Mouse (Mus musculus) CH12.LX (cell line): ENCODE measurements around the gene Slc15a1. TPM values are rescaled to one million over a fixed set of nuclear protein-coding genes. Genes with fewer than 3 reads are reported as not detected.

Experiments used
- DNase-seq: peaks from one replicate; pipeline ENCODE4 v3.0.0-alpha.2; 2013; ENCODE audit errors: extremely low read depth
- H3K27ac ChIP-seq: 2 replicates; pipeline ENCODE4 v1.5.1; 2012; ENCODE audit warnings: low read depth, mild to moderate bottlenecking, control low read depth, moderate library complexity; ENCODE audit not compliant: insufficient read depth
- H3K27me3 ChIP-seq: replicated peaks from 2 replicates; pipeline ENCODE3; 2012; ENCODE audit warnings: inconsistent platforms
- H3K36me3 ChIP-seq, 2 experiments: replicated peaks in 1 of 2; 2 replicates each; pipeline versions ENCODE3 to v1.6.1; 2012; ENCODE audit warnings: inconsistent platforms in 1 of 2, low read length in 1 of 2, mild to moderate bottlenecking in 1 of 2, mixed read lengths in 1 of 2, moderate library complexity in 1 of 2; ENCODE audit not compliant: control insufficient read depth in 1 of 2, insufficient read depth in 1 of 2
- H3K4me1 ChIP-seq, 2 experiments: 2 replicates each; pipeline ENCODE4 v1.6.1; 2012; ENCODE audit warnings: inconsistent platforms in 1 of 2, moderate library complexity in 1 of 2; ENCODE audit not compliant: insufficient read depth in 2 of 2, control insufficient read depth in 1 of 2
- H3K4me2 ChIP-seq: 2 replicates; pipeline ENCODE4 v1.6.1; 2012; ENCODE audit warnings: low read depth, mild to moderate bottlenecking, control low read depth; ENCODE audit not compliant: poor library complexity, insufficient read depth, severe bottlenecking
- H3K4me3 ChIP-seq, 3 experiments: fragments of 150-350 bp in 1 of 3; sonication (generic) in 1 of 3; replicated peaks in 1 of 3; 2 replicates each; pipeline versions ENCODE3 to v1.5.1; 2011 to 2012; ENCODE audit warnings: low read depth in 2 of 3, low read length in 2 of 3, mild to moderate bottlenecking in 2 of 3, moderate library complexity in 2 of 3, control low read depth in 1 of 3, improper control_type of control experiment in 1 of 3, inconsistent platforms in 1 of 3, mixed read lengths in 1 of 3; ENCODE audit not compliant: poor library complexity in 1 of 3
- H3K79me2 ChIP-seq: replicated peaks from 2 replicates; pipeline ENCODE4 v1.6.1; 2012; ENCODE audit warnings: mild to moderate bottlenecking, moderate library complexity; ENCODE audit not compliant: control insufficient read depth, poor library complexity, insufficient read depth, severe bottlenecking; ENCODE audit errors: extremely low read depth
- H3K9ac ChIP-seq: 2 replicates; pipeline ENCODE4 v1.6.1; 2012; ENCODE audit warnings: low read depth, mild to moderate bottlenecking, control low read depth, moderate library complexity; ENCODE audit not compliant: insufficient read depth
- H3K9me3 ChIP-seq: replicated peaks from 2 replicates; pipeline ENCODE3; 2012; ENCODE audit warnings: low read length, inconsistent platforms, mixed read lengths
- CHD1 ChIP-seq: IDR thresholded peaks from 2 replicates; pipeline ENCODE4 v1.6.1; 2012; ENCODE audit warnings: low read depth, low read length, improper control_type of control experiment, inconsistent platforms
- CHD2 ChIP-seq: IDR thresholded peaks from 2 replicates; pipeline ENCODE4 v1.6.1; 2011; ENCODE audit warnings: low read length, improper control_type of control experiment
- E2F4 ChIP-seq: IDR thresholded peaks from 2 replicates; pipeline ENCODE4 v1.6.1; 2011; ENCODE audit warnings: low read depth, low read length, improper control_type of control experiment; ENCODE audit not compliant: insufficient replicate concordance
- ELF1 ChIP-seq: IDR thresholded peaks from 2 replicates; pipeline ENCODE4 v1.6.1; 2014; ENCODE audit warnings: low read depth, mild to moderate bottlenecking, inconsistent platforms, low read length, improper control_type of control experiment
- EP300 ChIP-seq: IDR thresholded peaks from 2 replicates; pipeline ENCODE4 v1.6.1; 2011; ENCODE audit warnings: low read length, improper control_type of control experiment
- IRF4 ChIP-seq: IDR thresholded peaks from 2 replicates; pipeline ENCODE4 v1.6.1; 2014; ENCODE audit warnings: low read depth, mild to moderate bottlenecking, inconsistent platforms, low read length, improper control_type of control experiment
- JUND ChIP-seq: conservative IDR thresholded peaks from 2 replicates; pipeline ENCODE4 v1.6.1; 2011; ENCODE audit warnings: low read depth, low read length, improper control_type of control experiment
- KAT2A ChIP-seq: IDR thresholded peaks from 2 replicates; pipeline ENCODE4 v1.6.1; 2012; ENCODE audit warnings: low read length, improper control_type of control experiment, inconsistent platforms; ENCODE audit not compliant: insufficient replicate concordance
- MAFK ChIP-seq: IDR thresholded peaks from 2 replicates; pipeline ENCODE4 v1.6.1; 2011; ENCODE audit warnings: low read length, improper control_type of control experiment; ENCODE audit not compliant: insufficient replicate concordance
- MAX ChIP-seq: IDR thresholded peaks from 2 replicates; pipeline ENCODE4 v1.6.1; 2011; ENCODE audit warnings: low read length, improper control_type of control experiment
- MAZ ChIP-seq: IDR thresholded peaks from 2 replicates; pipeline ENCODE4 v1.6.1; 2012; ENCODE audit warnings: low read depth, mild to moderate bottlenecking, inconsistent platforms, low read length, improper control_type of control experiment, moderate library complexity
- MYC ChIP-seq: IDR thresholded peaks from 2 replicates; pipeline ENCODE4 v1.6.1; 2011; ENCODE audit warnings: low read depth, mild to moderate bottlenecking, improper control_type of control experiment, low read length
- NRF1 ChIP-seq: IDR thresholded peaks from 2 replicates; pipeline ENCODE4 v1.6.1; 2014; ENCODE audit warnings: low read depth, mild to moderate bottlenecking, inconsistent platforms, low read length, improper control_type of control experiment, moderate library complexity
- PAX5 ChIP-seq: IDR thresholded peaks from 2 replicates; pipeline ENCODE4 v1.6.1; 2012; ENCODE audit warnings: low read length, inconsistent platforms, mixed read lengths
- RAD21 ChIP-seq: IDR thresholded peaks from 2 replicates; pipeline ENCODE4 v1.6.1; 2011; ENCODE audit warnings: low read depth, mild to moderate bottlenecking, low read length, improper control_type of control experiment, moderate library complexity
- SIN3A ChIP-seq: IDR thresholded peaks from 2 replicates; pipeline ENCODE4 v1.6.1; 2012; ENCODE audit warnings: low read length, improper control_type of control experiment, inconsistent platforms
- SMC3 ChIP-seq: IDR thresholded peaks from 2 replicates; pipeline ENCODE4 v1.6.1; 2011; ENCODE audit warnings: low read depth, low read length, improper control_type of control experiment
- TBP ChIP-seq: conservative IDR thresholded peaks from 2 replicates; pipeline ENCODE4 v1.6.1; 2011; ENCODE audit warnings: low read depth, low read length, improper control_type of control experiment
- TCF12 ChIP-seq: IDR thresholded peaks from 2 replicates; pipeline ENCODE4 v1.6.1; 2014; ENCODE audit warnings: low read depth, mild to moderate bottlenecking, inconsistent platforms, low read length, improper control_type of control experiment
- UBTF ChIP-seq: IDR thresholded peaks from 2 replicates; pipeline ENCODE4 v1.6.1; 2012; ENCODE audit warnings: low read depth, mild to moderate bottlenecking, inconsistent platforms, low read length, improper control_type of control experiment, moderate library complexity
- USF1 ChIP-seq: IDR thresholded peaks from 2 replicates; pipeline ENCODE4 v1.6.1; 2014; ENCODE audit warnings: low read depth, mild to moderate bottlenecking, inconsistent platforms, low read length, improper control_type of control experiment
- ZNF384 ChIP-seq: IDR thresholded peaks from 2 replicates; pipeline ENCODE4 v1.6.1; 2012; ENCODE audit warnings: low read depth, low read length, improper control_type of control experiment, inconsistent platforms
- dilution Hi-C: fragments of 300-500 bp; cut with MboI; formaldehyde crosslinking; loops from 2 replicates; pipeline ENCODE4 v1.14.3; 2020; ENCODE audit warnings: low sequenced_read_pairs; ENCODE audit not compliant: extremely low pct_unique_long_range_greater_than_20kb, extremely low pct_ligation_motif_present
- in situ Hi-C: fragments of 300-500 bp; cut with MboI; formaldehyde crosslinking; loops from 3 replicates; pipeline ENCODE4 v1.14.3; 2019; ENCODE audit warnings: low sequenced_read_pairs, low pct_ligation_motif_present, low pct_unique_long_range_greater_than_20kb, mixed read lengths
- polyA plus RNA-seq: library from polyadenylated mRNA; unstranded; fragments of >175 nt; gene quantifications from 2 replicates; pipeline ENCODE4 v1.2.1, GENCODE M21; 2012; ENCODE audit warnings: low read depth; ENCODE audit not compliant: insufficient read length
- total RNA-seq, 2 experiments: library from RNA; depleted of rRNA; stranded (reverse); fragments of 300-350 nt in 1 of 2; fragments of >200 nt in 1 of 2; gene quantifications; 2 replicates each; pipeline ENCODE4 v1.2.3; 2012 to 2014

Gene Slc15a1
- total and polyA plus RNA-seq, 3 experiments = 0.04 to 0.19 TPM; not detected in 1

DNA sequence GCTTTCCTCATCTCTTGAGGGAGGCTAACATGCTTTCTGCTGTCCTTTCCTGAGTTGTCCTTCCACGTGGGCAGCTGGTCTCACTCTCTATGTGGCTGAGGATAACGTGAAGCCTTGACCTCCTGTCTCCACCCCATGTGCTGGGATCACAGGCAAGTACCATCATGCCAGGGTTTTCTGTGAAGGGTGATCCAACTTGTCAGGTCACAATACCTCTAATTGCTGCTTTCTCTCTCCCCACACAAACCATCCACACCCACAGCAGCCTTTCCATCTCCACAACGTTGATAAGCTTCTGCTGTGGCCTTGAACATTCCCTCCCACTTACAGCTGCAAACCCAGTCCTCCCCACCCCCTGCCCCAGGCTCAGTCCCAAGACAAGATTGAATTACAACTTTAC is 51.9 kb downstream of the Slc15a1 start:
- Histone ChIP-seq H3K4me3 (no peak overlapping the region), H3K4me2 (no peak overlapping the region), H3K27me3 (peaks cover 2% of the 10 kb centered on the region), H3K79me2 (no peaks in the 10 kb centered on the region), H3K9me3 (peaks cover 5% of the 10 kb centered on the region), H3K27ac (no peak overlapping the region), H3K4me1 (peaks cover 2 to 8% of the 10 kb centered on the region in 2 experiments; a peak in 1 of 4 replicates), H3K36me3 (no peaks in the 10 kb centered on the region), H3K9ac (no peak overlapping the region)
- in situ Hi-C loops (loop anchor here (5.0 to 10.0 kb wide), 3 partner anchors 181 to 618 kb away; no protein-coding TSS in a partner anchor), dilution Hi-C loops (no loop called here)
- DNase-seq = no peak
- TF ChIP-seq KAT2A (no peak), ELF1 (no peak), IRF4 (no peak), PAX5 (no peak), E2F4 (no peak), USF1 (no peak), MAZ (no peak), TBP (no peak), CHD1 (no peak), JUND (no peak), NRF1 (no peak), UBTF (no peak), SMC3 (no peak), SIN3A (no peak)

DNA sequence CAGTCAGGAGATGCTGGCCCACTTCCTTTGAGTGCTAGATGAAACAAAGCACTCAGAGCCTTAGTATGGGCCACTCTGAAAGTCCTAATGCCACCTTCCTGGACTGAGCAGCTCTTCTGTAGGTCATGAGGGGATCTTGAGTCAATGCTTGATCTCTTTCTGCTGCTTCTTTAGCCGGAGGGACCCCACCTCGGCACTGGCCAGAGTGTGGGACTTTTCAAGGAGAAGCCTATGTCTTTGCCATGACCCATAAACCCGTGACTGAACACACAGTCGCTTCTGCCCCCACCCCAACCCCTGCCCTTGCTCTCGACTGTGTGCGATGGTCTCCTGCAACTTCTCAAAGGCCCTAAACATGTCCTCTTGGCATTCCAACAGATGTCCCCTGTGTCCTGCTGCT is 52.8 kb downstream of the Slc15a1 start:
- H3K36me3 ChIP-seq = no peaks in the 10 kb centered on the region
- no peak for DNase-seq
- dilution Hi-C loops = no loop called here
- peaks cover 5% of the 10 kb centered on the region for H3K9me3 ChIP-seq
- no peak overlapping the region for H3K4me3 ChIP-seq
- H3K27ac ChIP-seq = no peak overlapping the region
- H3K4me1 ChIP-seq = peaks cover 2 to 8% of the 10 kb centered on the region in 2 experiments; a peak in 1 of 4 replicates
- H3K27me3 ChIP-seq = peaks cover 2% of the 10 kb centered on the region
- no peak overlapping the region for H3K9ac ChIP-seq
- in situ Hi-C loops = loop anchor here (5.0 to 10.0 kb wide), 3 partner anchors 180 to 617 kb away; no protein-coding TSS in a partner anchor
- no peaks in the 10 kb centered on the region for H3K79me2 ChIP-seq
- no peak overlapping the region for H3K4me2 ChIP-seq
- no peak for TF ChIP-seq TCF12
- no peak for TF ChIP-seq MAFK
- no peak for TF ChIP-seq NRF1
- no peak for TF ChIP-seq MYC
- no peak for TF ChIP-seq CHD2
- no peak for TF ChIP-seq IRF4
- no peak for TF ChIP-seq ZNF384
- no peak for TF ChIP-seq MAX
- TF ChIP-seq EP300 = no peak
- TF ChIP-seq RAD21 = no peak
- no peak for TF ChIP-seq KAT2A
- no peak for TF ChIP-seq PAX5
- TF ChIP-seq, all 38 proteins: peak for 0
